Mouse (Mus musculus) lung, postnatal 0 days (tissue): ENCODE measurements around the gene Cnih3. TPM values are rescaled to one million over a fixed set of nuclear protein-coding genes. Genes with fewer than 3 reads are reported as not detected.

Experiments
- ATAC-seq: fragments of 200-750 bp; cut with Nextera tagmentation; 2 replicates; pipeline ENCODE4 v1.8.0; 2017; ENCODE audit warnings: moderate library complexity
- DNase-seq: peaks from one replicate; pipeline ENCODE4 v3.0.0-alpha.2; 2016; ENCODE audit warnings: low spot score
- H3K27ac ChIP-seq: fragments of 300-500 bp; sonication (generic); 2 replicates; pipeline ENCODE4 v1.5.1; 2014; ENCODE audit warnings: antibody characterized with exemption, mild to moderate bottlenecking, low read length, mixed read lengths
- H3K27me3 ChIP-seq: fragments of 300-500 bp; sonication (generic); replicated peaks from 2 replicates; pipeline ENCODE4 v1.6.1; 2014; ENCODE audit warnings: low read length, mixed read lengths; ENCODE audit not compliant: insufficient read depth
- H3K36me3 ChIP-seq: fragments of 300-500 bp; sonication (generic); 2 replicates; pipeline ENCODE4 v1.6.1; 2014; ENCODE audit warnings: low read length, mixed read lengths; ENCODE audit not compliant: insufficient read depth
- H3K4me1 ChIP-seq: fragments of 300-500 bp; sonication (generic); 2 replicates; pipeline ENCODE4 v1.6.1; 2014; ENCODE audit warnings: antibody characterized with exemption, low read depth, low read length, mixed read lengths; ENCODE audit not compliant: insufficient read depth
- H3K4me2 ChIP-seq: fragments of 300-500 bp; sonication (generic); replicated peaks from 2 replicates; pipeline ENCODE4 v1.6.1; 2014; ENCODE audit warnings: low read depth, mild to moderate bottlenecking, low read length, moderate library complexity, mixed read lengths
- H3K4me3 ChIP-seq: fragments of 300-500 bp; sonication (generic); 2 replicates; pipeline ENCODE4 v1.5.1; 2014; ENCODE audit warnings: low read depth, low read length
- H3K9ac ChIP-seq: fragments of 300-500 bp; sonication (generic); replicated peaks from 2 replicates; pipeline ENCODE4 v1.6.1; 2014; ENCODE audit warnings: low read depth, mild to moderate bottlenecking
- H3K9me3 ChIP-seq: fragments of 300-500 bp; sonication (generic); 2 replicates; pipeline ENCODE4 v1.6.1; 2016; ENCODE audit warnings: low read length, mixed read lengths
- CTCF ChIP-seq: IDR thresholded peaks from 2 replicates; pipeline ENCODE4 v1.5.1; 2016; ENCODE audit warnings: antibody characterized with exemption, mild to moderate bottlenecking
- EP300 ChIP-seq: IDR thresholded peaks from 2 replicates; pipeline ENCODE4 v1.6.1; 2016; ENCODE audit warnings: antibody characterized with exemption, mild to moderate bottlenecking, control low read depth
- WGBS: fragments of 180-500 bp; shearing (Covaris S2); extraction: QIAGEN DNeasy Blood & Tissue Kit; methylation state at CpG from one replicate; pipeline ENCODE4 v1.1.7; 2014; 5-methylcytosine and 5-hydroxymethylcytosine counted together
- polyA plus RNA-seq: library from polyadenylated mRNA; unstranded; fragments of >200 nt; fragmentation: Nextera tagmentation; extraction: Ambion mirVana; gene quantifications from 2 replicates; pipeline ENCODE4 v1.2.1, GENCODE M21; 2015

Cnih3 gene
- polyA plus RNA-seq = 0.25 and 0.30 TPM in 2 replicates

- Histone ChIP-seq H3K36me3 (no peaks in the 10 kb centered on the region), H3K4me2 (peak within 1 kb of the TSS; percentile 94), H3K4me3 (peak within 1 kb of the TSS; percentile 50), H3K27ac (no peak within 1 kb of the TSS), H3K4me1 (peaks cover 5% of the 10 kb centered on the region; the same call in 1 of the 2 replicates), H3K9ac (peak within 1 kb of the TSS; percentile 34), H3K27me3 (peaks cover 19% of the 10 kb centered on the region), H3K9me3 (no peaks in the 10 kb centered on the region)
- ATAC-seq (peak; percentile 82), DNase-seq (peak; percentile 63)
- TF ChIP-seq CTCF (0 out of 2 replicates have a peak, but pooled peaks have one; percentile 2), EP300 (no peak)
- WGBS = 5% methylated on average over 63 of the region's 78 CpGs
Measured at GRCm38 (mm10) chr1:181352367-181353199, at the start of gene Cnih3. Gene Cnih3 (plus strand): TSS chr1:181352628.

GRCm38 (mm10) chr1:181307981-181308380 lies 44.4 kb upstream of the Cnih3 start:
- TF ChIP-seq CTCF (no peak), EP300 (no peak)
- H3K9me3 ChIP-seq = no peaks in the 10 kb centered on the region
- no peak overlapping the region for H3K4me2 ChIP-seq
- DNase-seq (no peak), ATAC-seq (no peak)
- 71% methylated on average over 3 of the region's 3 CpGs for WGBS
- no peak overlapping the region for H3K9ac ChIP-seq
- no peaks in the 10 kb centered on the region for H3K36me3 ChIP-seq
- no peak overlapping the region for H3K27ac ChIP-seq
- no peaks in the 10 kb centered on the region for H3K27me3 ChIP-seq
- H3K4me3 ChIP-seq = no peak overlapping the region
- H3K4me1 ChIP-seq = no peaks in the 10 kb centered on the region

- no peak for ATAC-seq
- Histone ChIP-seq H3K9ac (no peak overlapping the region), H3K9me3 (no peaks in the 10 kb centered on the region), H3K27ac (no peak overlapping the region), H3K4me1 (no peaks in the 10 kb centered on the region), H3K4me3 (no peak overlapping the region), H3K27me3 (no peaks in the 10 kb centered on the region), H3K4me2 (no peak overlapping the region), H3K36me3 (no peaks in the 10 kb centered on the region)
- DNase-seq = no peak
- TF ChIP-seq EP300 (no peak), CTCF (no peak)
- 85% methylated on average over 5 of the region's 5 CpGs for WGBS
Measured at GRCm38 (mm10) chr1:181310712-181311111, 41.7 kb upstream of the Cnih3 start.

- H3K4me2 ChIP-seq = no peak overlapping the region
- H3K36me3 ChIP-seq = no peaks in the 10 kb centered on the region
- no peak overlapping the region for H3K4me3 ChIP-seq
- no peaks in the 10 kb centered on the region for H3K27me3 ChIP-seq
- TF ChIP-seq CTCF (no peak), EP300 (no peak)
- 90% methylated on average over 15 of the region's 15 CpGs for WGBS
- DNase-seq (no peak), ATAC-seq (no peak)
- H3K27ac ChIP-seq = no peak overlapping the region
- H3K9me3 ChIP-seq = no peaks in the 10 kb centered on the region
- no peak overlapping the region for H3K9ac ChIP-seq
- no peaks in the 10 kb centered on the region for H3K4me1 ChIP-seq
Measured at GRCm38 (mm10) chr1:181312115-181313045, 40.0 kb upstream of the Cnih3 start.

- ATAC-seq (no peak), DNase-seq (no peak)
- H3K27ac ChIP-seq = no peak overlapping the region
Measured at GRCm38 (mm10) chr1:181313046-181313415, 39.4 kb upstream of the Cnih3 start.

GRCm38 (mm10) chr1:181314301-181314700 lies 38.1 kb upstream of the Cnih3 start:
- Histone ChIP-seq H3K36me3 (no peaks in the 10 kb centered on the region), H3K4me1 (no peaks in the 10 kb centered on the region), H3K9ac (no peak overlapping the region), H3K27ac (no peak overlapping the region), H3K27me3 (no peaks in the 10 kb centered on the region), H3K4me3 (no peak overlapping the region), H3K9me3 (no peaks in the 10 kb centered on the region), H3K4me2 (no peak overlapping the region)
- TF ChIP-seq EP300 = no peak
- TF ChIP-seq CTCF = no peak
- ATAC-seq (no peak), DNase-seq (no peak)
- 81% methylated on average over 10 of the region's 10 CpGs for WGBS

More at GRCm38 (mm10) chr1:181313046-181313415, 39.4 kb upstream of the Cnih3 start:
- TF ChIP-seq EP300 = no peak
- no peak for TF ChIP-seq CTCF
- Histone ChIP-seq H3K9me3 (no peaks in the 10 kb centered on the region), H3K4me3 (no peak overlapping the region), H3K9ac (no peak overlapping the region), H3K4me2 (no peak overlapping the region), H3K4me1 (no peaks in the 10 kb centered on the region), H3K36me3 (no peaks in the 10 kb centered on the region), H3K27me3 (no peaks in the 10 kb centered on the region)
- WGBS = 90% methylated on average over 8 of the region's 8 CpGs
